Mouse (Mus musculus) limb, embryonic 15.5 days (tissue): Measurements from ENCODE around the gene Carmil2. TPM values are rescaled to one million over a fixed set of nuclear protein-coding genes. Genes with fewer than 3 reads are reported as not detected.

ENCODE experiments used
- ATAC-seq: fragments of 200-750 bp; cut with Nextera tagmentation; 2 replicates; pipeline ENCODE4 v1.8.0; 2017; ENCODE audit warnings: low read depth, moderate TSS enrichment; ENCODE audit not compliant: insufficient number of reproducible peaks, low FRiP score, low TSS enrichment
- H3K27ac ChIP-seq: fragments of 300-500 bp; sonication (generic); 2 replicates; pipeline ENCODE4 v1.5.1; 2015; ENCODE audit warnings: moderate library complexity, mild to moderate bottlenecking, inconsistent platforms
- H3K27me3 ChIP-seq: fragments of 300-500 bp; sonication (generic); 2 replicates; pipeline ENCODE4 v1.6.1; 2015; ENCODE audit warnings: inconsistent platforms
- H3K36me3 ChIP-seq: fragments of 300-500 bp; sonication (generic); 2 replicates; pipeline ENCODE4 v1.6.1; 2015; ENCODE audit warnings: inconsistent platforms
- H3K4me1 ChIP-seq: fragments of 300-500 bp; sonication (generic); 2 replicates; pipeline ENCODE4 v1.6.1; 2015; ENCODE audit warnings: inconsistent platforms
- H3K4me2 ChIP-seq: fragments of 300-500 bp; sonication (generic); 2 replicates; pipeline ENCODE4 v1.6.1; 2015; ENCODE audit warnings: mild to moderate bottlenecking, inconsistent platforms
- H3K4me3 ChIP-seq: fragments of 300-500 bp; sonication (generic); 2 replicates; pipeline ENCODE4 v1.5.1; 2015; ENCODE audit warnings: mild to moderate bottlenecking, inconsistent platforms
- H3K9ac ChIP-seq: fragments of 300-500 bp; sonication (generic); 2 replicates; pipeline ENCODE4 v1.6.1; 2015; ENCODE audit warnings: inconsistent platforms
- H3K9me3 ChIP-seq: fragments of 300-500 bp; sonication (generic); 2 replicates; pipeline ENCODE4 v1.6.1; 2016; ENCODE audit warnings: inconsistent platforms
- WGBS: fragments of 180-500 bp; shearing (Covaris S2); methylation state at CpG from one replicate; pipeline ENCODE4 v1.1.7; 2015; 5-methylcytosine and 5-hydroxymethylcytosine counted together
- polyA plus RNA-seq: library from polyadenylated mRNA; unstranded; fragments of >200 nt; fragmentation: Nextera tagmentation; extraction: Ambion mirVana; gene quantifications from 2 replicates; pipeline ENCODE4 v1.2.1, GENCODE M21; 2015

Gene Carmil2
- polyA plus RNA-seq, 1 experiment from 2014 or later: 0.47 TPM

GRCm38 (mm10) chr8:105743301-105743700 lies 57.2 kb downstream of the Carmil2 start:
- no peaks in the 10 kb centered on the region for H3K27me3 ChIP-seq
- H3K4me1 ChIP-seq: no peaks in the 10 kb centered on the region
- no peak overlapping the region for H3K4me3 ChIP-seq
- no peak overlapping the region for H3K9ac ChIP-seq
- 81% methylated on average over 4 of the region's 4 CpGs for WGBS
- no peaks in the 10 kb centered on the region for H3K36me3 ChIP-seq
- ATAC-seq: no peak
- H3K9me3 ChIP-seq: no peaks in the 10 kb centered on the region
- no peak overlapping the region for H3K27ac ChIP-seq
- H3K4me2 ChIP-seq: no peak overlapping the region

Other genes starting within 250 kb of the Carmil2 start
- 160 and 305 TPM in 2 replicates for gene Tppp3, start 214.7 kb upstream of the Carmil2 start, polyA plus RNA-seq
- 40.0 and 42.2 TPM in 2 replicates for gene Zdhhc1, start 189.4 kb upstream of the Carmil2 start, polyA plus RNA-seq
- gene Hsd11b2, start 167.5 kb upstream of the Carmil2 start, polyA plus RNA-seq: 1.2 and 1.9 TPM in 2 replicates
- gene Atp6v0d1, start 120.2 kb upstream of the Carmil2 start, polyA plus RNA-seq: 97.4 and 103 TPM in 2 replicates
- 20.9 and 24.6 TPM in 2 replicates for gene Ripor1, start 81.0 kb upstream of the Carmil2 start, polyA plus RNA-seq
- 93.8 and 108 TPM in 2 replicates for gene Ctcf, start 49.7 kb upstream of the Carmil2 start, polyA plus RNA-seq
- 1.8 and 2.4 TPM in 2 replicates for gene Agrp, start 48.9 kb upstream of the Carmil2 start, polyA plus RNA-seq
- gene Acd, start 14.8 kb downstream of the Carmil2 start, polyA plus RNA-seq: 62.6 and 63.2 TPM in 2 replicates
- gene Pard6a, start 14.9 kb downstream of the Carmil2 start, polyA plus RNA-seq: 15.2 and 17.5 TPM in 2 replicates
- gene 4933405L10Rik, start 21.4 kb downstream of the Carmil2 start, polyA plus RNA-seq: 0.12 TPM in 1 of 2 replicates, not detected in the other
- 21.7 and 23.0 TPM in 2 replicates for gene Enkd1, start 21.9 kb downstream of the Carmil2 start, polyA plus RNA-seq
- 20.1 and 22.1 TPM in 2 replicates for gene Gfod2, start 72.4 kb downstream of the Carmil2 start, polyA plus RNA-seq
- 11.1 and 11.7 TPM in 2 replicates for gene Ranbp10, start 141.1 kb downstream of the Carmil2 start, polyA plus RNA-seq
- gene Tsnaxip1, start 141.5 kb downstream of the Carmil2 start, polyA plus RNA-seq: 0.28 and 0.47 TPM in 2 replicates
- 42.3 and 44.7 TPM in 2 replicates for gene Cenpt, start 167.0 kb downstream of the Carmil2 start, polyA plus RNA-seq
- gene Thap11, start 168.9 kb downstream of the Carmil2 start, polyA plus RNA-seq: 71.2 and 73.0 TPM in 2 replicates
- 195 and 202 TPM in 2 replicates for gene Nutf2, start 174.3 kb downstream of the Carmil2 start, polyA plus RNA-seq
- gene Edc4, start 194.6 kb downstream of the Carmil2 start, polyA plus RNA-seq: 47.3 and 49.5 TPM in 2 replicates
- gene Nrn1l, start 207.3 kb downstream of the Carmil2 start, polyA plus RNA-seq: 0.26 and 0.41 TPM in 2 replicates
- gene Pskh1, start 214.2 kb downstream of the Carmil2 start, polyA plus RNA-seq: 36.1 and 38.6 TPM in 2 replicates
- gene Ctrl, start 247.6 kb downstream of the Carmil2 start, polyA plus RNA-seq: 0.96 and 1.1 TPM in 2 replicates